Mouse (Mus musculus) heart, embryonic 15.5 days (tissue): Measurements from ENCODE around the gene Fam205c. TPM values are rescaled to one million over a fixed set of nuclear protein-coding genes. Genes with fewer than 3 reads are reported as not detected.

Experiments used
- ATAC-seq: fragments of 200-750 bp; cut with Nextera tagmentation; replicated peaks from 2 replicates; pipeline ENCODE4 v1.8.0; 2017; ENCODE audit warnings: low read depth, moderate TSS enrichment; ENCODE audit not compliant: insufficient number of reproducible peaks, insufficient read depth, low FRiP score
- H3K27ac ChIP-seq: fragments of 300-500 bp; sonication (generic); 2 replicates; pipeline ENCODE4 v1.5.1; 2015; ENCODE audit warnings: mild to moderate bottlenecking, inconsistent platforms
- H3K27me3 ChIP-seq: fragments of 300-500 bp; sonication (generic); 2 replicates; pipeline ENCODE4 v1.6.1; 2015; ENCODE audit warnings: inconsistent platforms
- H3K36me3 ChIP-seq: fragments of 300-500 bp; sonication (generic); 2 replicates; pipeline ENCODE4 v1.6.1; 2015; ENCODE audit warnings: mild to moderate bottlenecking, inconsistent platforms
- H3K4me1 ChIP-seq: fragments of 300-500 bp; sonication (generic); replicated peaks from 2 replicates; pipeline ENCODE4 v1.6.1; 2015; ENCODE audit warnings: inconsistent platforms
- H3K4me2 ChIP-seq: fragments of 300-500 bp; sonication (generic); 2 replicates; pipeline ENCODE4 v1.6.1; 2015; ENCODE audit warnings: inconsistent platforms, mild to moderate bottlenecking, moderate library complexity
- H3K4me3 ChIP-seq: fragments of 300-500 bp; sonication (generic); 2 replicates; pipeline ENCODE4 v1.5.1; 2015; ENCODE audit warnings: mild to moderate bottlenecking, inconsistent platforms
- H3K9ac ChIP-seq: fragments of 300-500 bp; sonication (generic); 2 replicates; pipeline ENCODE4 v1.6.1; 2015; ENCODE audit warnings: mild to moderate bottlenecking, inconsistent platforms
- H3K9me3 ChIP-seq: fragments of 300-500 bp; sonication (generic); replicated peaks from 2 replicates; pipeline ENCODE4 v1.6.1; 2016; ENCODE audit warnings: inconsistent platforms
- WGBS: fragments of 180-500 bp; shearing (Covaris S2); methylation state at CpG from one replicate; pipeline ENCODE4 v1.1.7; 2015; ENCODE audit warnings: mixed read lengths; 5-methylcytosine and 5-hydroxymethylcytosine counted together
- polyA plus RNA-seq: library from polyadenylated mRNA; unstranded; fragments of >200 nt; fragmentation: Nextera tagmentation; extraction: Ambion mirVana; gene quantifications from 2 replicates; pipeline ENCODE4 v1.2.1, GENCODE M21; 2015

Gene Fam205c
- 0.20 and 0.41 TPM in 2 replicates for polyA plus RNA-seq

DNA sequence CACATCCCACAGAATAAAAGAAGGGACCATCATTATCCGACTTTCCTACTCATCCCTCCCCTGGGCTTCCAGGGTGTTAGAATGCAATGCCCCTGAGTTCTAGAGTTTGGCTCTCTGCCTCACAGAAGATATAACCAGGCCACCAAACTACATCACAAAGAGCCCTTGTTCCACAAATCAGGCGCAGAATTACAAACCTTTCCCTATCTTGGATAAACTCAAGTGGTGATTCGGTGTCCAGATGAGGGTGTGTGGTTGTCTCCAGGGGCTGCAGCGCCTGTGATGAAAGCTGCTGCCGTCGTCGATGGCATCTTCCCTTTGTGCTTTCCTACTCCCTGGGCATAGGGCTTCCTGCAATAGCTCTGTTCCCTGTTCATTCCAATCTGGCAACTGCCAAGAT, at the start of gene Fam205c:
TSS of gene Fam205c (minus strand) at position 101 of the 400 bp plus-strand sequence.
- Histone ChIP-seq H3K9me3 (no peaks in the 10 kb centered on the region), H3K9ac (no peak within 1 kb of the TSS), H3K4me2 (no peak within 1 kb of the TSS), H3K27ac (no peak within 1 kb of the TSS), H3K27me3 (no peaks in the 10 kb centered on the region), H3K4me3 (no peak within 1 kb of the TSS), H3K36me3 (no peaks in the 10 kb centered on the region), H3K4me1 (no peaks in the 10 kb centered on the region)
- no peak for ATAC-seq
- 76% methylated on average over 7 of the region's 7 CpGs for WGBS

DNA sequence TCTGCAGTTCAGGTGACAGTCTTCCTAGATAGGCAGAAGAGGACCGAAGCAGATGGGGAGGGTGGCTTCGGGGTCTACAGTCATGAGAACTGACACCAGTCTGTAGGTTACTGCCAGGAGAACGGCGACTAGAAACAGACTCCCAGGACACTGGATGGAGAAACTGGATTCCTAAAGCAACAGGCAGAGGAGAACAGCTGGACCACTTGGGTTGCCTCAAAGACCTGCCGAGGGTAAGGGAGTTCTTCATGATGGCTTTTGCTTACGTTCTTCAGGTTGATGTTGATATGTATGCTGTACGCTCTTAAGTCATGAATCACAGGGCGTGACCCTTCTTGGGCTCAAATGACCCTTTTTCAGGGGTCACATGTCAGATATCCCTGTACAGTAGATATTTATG, 48.4 kb upstream of the Fam205c start:
- peaks cover 3% of the 10 kb centered on the region for H3K4me1 ChIP-seq
- H3K36me3 ChIP-seq: no peaks in the 10 kb centered on the region
- WGBS: 78% methylated on average over 8 of the region's 8 CpGs
- no peaks in the 10 kb centered on the region for H3K9me3 ChIP-seq
- no peak overlapping the region for H3K9ac ChIP-seq
- H3K27me3 ChIP-seq: peaks cover 24% of the 10 kb centered on the region
- no peak overlapping the region for H3K4me3 ChIP-seq
- H3K27ac ChIP-seq: no peak overlapping the region
- no peak overlapping the region for H3K4me2 ChIP-seq
- no peak for ATAC-seq

DNA sequence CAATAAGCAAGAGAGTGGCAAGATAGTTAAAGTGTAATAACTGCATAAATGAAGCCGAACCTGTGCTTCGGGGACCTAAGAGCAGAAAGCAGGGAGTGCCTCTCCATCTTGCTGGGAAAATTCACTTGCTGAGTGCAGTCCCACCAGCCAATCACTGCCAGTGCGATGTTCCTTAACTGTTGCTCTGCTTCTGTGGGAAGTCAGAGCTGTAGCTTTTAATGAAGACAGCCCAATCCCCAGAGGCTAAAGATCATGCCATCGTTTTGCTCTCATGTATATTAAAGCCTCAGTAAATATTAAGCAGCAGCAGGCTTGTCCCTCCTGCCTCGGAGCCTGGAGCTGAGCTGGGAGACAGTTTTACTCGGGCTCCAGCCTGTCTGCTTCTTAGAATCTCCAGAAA, 48.0 kb upstream of the Fam205c start:
- H3K36me3 ChIP-seq: no peaks in the 10 kb centered on the region
- H3K4me1 ChIP-seq: peaks cover 6% of the 10 kb centered on the region
- peaks cover 28% of the 10 kb centered on the region for H3K27me3 ChIP-seq
- H3K4me3 ChIP-seq: no peak overlapping the region
- no peak overlapping the region for H3K27ac ChIP-seq
- WGBS: 66% methylated on average over 6 of the region's 6 CpGs
- H3K9me3 ChIP-seq: no peaks in the 10 kb centered on the region
- no peak for ATAC-seq
- no peak overlapping the region for H3K9ac ChIP-seq
- no peak overlapping the region for H3K4me2 ChIP-seq

DNA sequence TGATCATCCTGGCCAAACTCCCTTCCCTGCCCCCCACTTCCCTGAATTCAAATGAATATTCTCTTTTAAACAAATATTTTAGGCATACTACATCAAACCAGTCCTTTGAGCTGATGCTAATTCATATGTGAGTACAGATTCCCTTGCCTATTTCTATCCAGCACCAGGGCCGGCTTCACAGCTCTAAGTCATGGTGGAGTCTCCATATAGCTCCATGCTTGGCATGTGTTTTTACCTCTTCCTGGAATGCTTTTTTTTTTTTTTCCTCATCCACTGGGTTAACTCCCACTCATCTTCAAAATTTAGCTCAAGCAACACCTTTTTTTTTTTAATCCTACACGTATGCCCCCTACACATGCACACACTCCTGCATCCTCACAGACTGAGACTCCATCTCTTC, 47.5 kb upstream of the Fam205c start:
- H3K27ac ChIP-seq: no peak overlapping the region
- peaks cover 33% of the 10 kb centered on the region for H3K27me3 ChIP-seq
- WGBS: 83% methylated on average over 2 of the region's 2 CpGs
- H3K4me2 ChIP-seq: no peak overlapping the region
- no peak for ATAC-seq
- peaks cover 7% of the 10 kb centered on the region for H3K4me1 ChIP-seq
- no peaks in the 10 kb centered on the region for H3K36me3 ChIP-seq
- H3K9me3 ChIP-seq: no peaks in the 10 kb centered on the region
- H3K4me3 ChIP-seq: no peak overlapping the region
- H3K9ac ChIP-seq: no peak overlapping the region

DNA sequence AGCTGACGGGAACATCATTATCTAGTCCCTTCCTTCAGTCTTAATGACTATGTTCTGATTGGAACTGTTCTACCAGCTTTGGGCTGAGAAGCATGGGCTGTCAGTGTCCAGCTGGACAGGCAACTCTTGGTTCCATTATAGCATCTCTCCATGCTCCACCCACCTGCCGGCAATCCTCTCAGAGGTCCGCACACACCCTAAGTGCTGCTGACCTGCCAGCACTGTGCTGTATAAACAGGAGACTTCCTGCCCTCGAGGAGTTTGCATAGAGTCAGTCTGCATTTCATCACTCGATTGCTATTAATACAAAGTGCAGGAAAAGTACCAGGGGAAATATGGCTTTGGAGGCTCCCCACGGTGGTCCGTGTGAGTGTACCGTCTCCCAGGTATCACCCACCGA, 46.7 kb upstream of the Fam205c start:
- Histone ChIP-seq H3K9ac (no peak overlapping the region), H3K9me3 (no peaks in the 10 kb centered on the region), H3K4me1 (peaks cover 9% of the 10 kb centered on the region), H3K4me3 (no peak overlapping the region), H3K4me2 (no peak overlapping the region), H3K27me3 (peaks cover 38% of the 10 kb centered on the region), H3K36me3 (no peaks in the 10 kb centered on the region), H3K27ac (no peak overlapping the region)
- ATAC-seq: no peak
- WGBS: 71% methylated on average over 9 of the region's 9 CpGs

DNA sequence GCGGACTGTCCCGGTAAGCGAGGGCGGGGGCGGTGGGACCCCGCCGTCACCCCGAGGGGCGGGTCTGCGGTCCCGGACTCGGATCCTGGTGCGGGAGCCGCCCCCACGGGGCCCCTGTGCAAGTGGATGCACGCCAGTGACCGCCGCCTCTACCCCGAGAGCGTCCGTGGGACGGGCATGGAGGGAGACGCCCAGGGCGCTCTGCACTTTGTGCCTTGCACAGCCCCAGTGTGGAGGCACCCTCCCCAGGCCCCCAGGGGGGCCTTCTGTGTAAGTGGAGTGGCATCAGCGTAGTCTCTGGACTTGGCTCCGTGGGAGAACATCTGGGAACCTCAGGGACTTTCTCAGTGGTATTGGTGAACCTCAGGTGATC, 43.4 kb upstream of the Fam205c start:
- peak; percentile 63; the same call in 1 of the 2 replicates for ATAC-seq
- H3K27me3 ChIP-seq: peaks cover 43% of the 10 kb centered on the region
- H3K27ac ChIP-seq: no peak overlapping the region
- H3K4me1 ChIP-seq: peaks cover 9% of the 10 kb centered on the region
- H3K4me3 ChIP-seq: peak overlapping the region; percentile 68
- peak overlapping the region; percentile 94 for H3K4me2 ChIP-seq
- H3K9me3 ChIP-seq: no peaks in the 10 kb centered on the region
- WGBS: 2% methylated on average over 26 of the region's 26 CpGs
- H3K9ac ChIP-seq: peak overlapping the region; percentile 88
- H3K36me3 ChIP-seq: no peaks in the 10 kb centered on the region

DNA sequence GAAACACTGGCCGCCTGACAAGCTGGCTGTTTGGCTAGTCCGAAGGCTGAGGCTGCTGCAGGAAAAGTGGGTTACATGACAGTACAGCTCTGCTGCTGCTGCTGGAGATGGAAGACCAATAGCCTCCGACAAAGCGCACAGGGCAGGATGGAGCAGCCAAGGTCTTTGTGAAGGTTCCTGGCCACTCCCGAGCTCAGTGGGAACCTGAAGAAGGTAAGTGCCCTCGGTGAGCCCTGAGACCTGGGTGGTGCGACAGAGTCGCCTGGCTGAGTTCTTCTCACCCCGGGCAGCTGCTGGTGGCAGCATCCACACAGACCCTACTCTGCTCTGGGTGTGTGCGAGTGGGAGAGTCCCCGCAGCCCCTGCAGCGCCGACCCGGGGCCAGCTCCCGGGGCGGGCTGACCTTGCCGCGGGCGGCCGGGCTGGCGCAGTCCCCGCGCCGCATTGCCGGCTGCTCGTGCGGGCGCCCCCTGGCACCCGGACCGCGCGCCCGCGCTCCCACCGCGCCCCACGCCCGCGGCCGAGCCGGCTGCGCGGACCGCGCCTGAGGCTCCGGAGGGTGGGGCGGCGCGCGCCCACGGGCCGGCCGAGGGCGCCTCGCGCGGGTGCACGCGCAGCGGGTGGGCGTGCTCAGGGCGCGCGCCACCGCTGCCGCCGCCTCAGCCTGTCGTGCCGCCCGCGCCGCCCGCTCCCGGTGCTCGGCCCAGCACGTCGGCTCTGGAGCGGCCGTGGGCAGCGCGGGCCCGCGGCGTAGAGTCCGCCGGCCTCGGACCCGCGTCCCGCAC, 42.8 kb upstream of the Fam205c start, which contains the start of gene Phf24:
TSS of gene Phf24 (plus strand) at position 44 of the 785 bp plus-strand sequence.
- Histone ChIP-seq H3K36me3 (no peaks in the 10 kb centered on the region), H3K9me3 (no peaks in the 10 kb centered on the region), H3K4me1 (peaks cover 9% of the 10 kb centered on the region), H3K27me3 (peaks cover 45% of the 10 kb centered on the region), H3K9ac (peak within 1 kb of the TSS; percentile 88), H3K4me2 (peak within 1 kb of the TSS; percentile 94), H3K4me3 (peak within 1 kb of the TSS; percentile 68), H3K27ac (peak within 1 kb of the TSS; percentile 7; the same call in 1 of the 2 replicates)
- WGBS: under 1% methylated on average over 50 of the region's 90 CpGs
- peak; percentile 75 for ATAC-seq

DNA sequence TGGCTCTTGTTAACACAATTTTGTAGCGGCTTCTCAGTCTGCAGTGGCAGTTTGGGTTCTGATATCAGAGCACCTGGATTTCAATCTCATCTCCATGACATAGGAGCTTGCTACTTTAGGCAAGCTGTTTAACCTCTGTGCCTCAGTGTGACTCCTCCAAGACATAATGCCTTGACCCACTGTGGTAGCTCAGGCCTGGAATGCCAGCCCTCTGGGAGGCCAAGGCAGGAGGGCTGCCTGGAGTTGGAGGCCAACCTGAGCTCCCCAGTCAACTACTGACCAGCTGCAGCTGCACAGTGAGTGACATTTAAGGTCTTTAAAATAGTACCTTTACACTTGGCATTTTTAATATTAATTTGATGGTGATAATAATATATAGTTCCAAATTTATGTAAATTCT, 41.9 kb upstream of the Fam205c start:
- H3K36me3 ChIP-seq: no peaks in the 10 kb centered on the region
- peaks cover 9% of the 10 kb centered on the region for H3K4me1 ChIP-seq
- no peak overlapping the region for H3K9ac ChIP-seq
- no peak overlapping the region for H3K4me2 ChIP-seq
- H3K27me3 ChIP-seq: peaks cover 45% of the 10 kb centered on the region
- ATAC-seq: no peak
- H3K27ac ChIP-seq: no peak overlapping the region
- no peak overlapping the region for H3K4me3 ChIP-seq
- no peaks in the 10 kb centered on the region for H3K9me3 ChIP-seq
- 71% methylated on average over 1 of the region's 1 CpGs for WGBS

DNA sequence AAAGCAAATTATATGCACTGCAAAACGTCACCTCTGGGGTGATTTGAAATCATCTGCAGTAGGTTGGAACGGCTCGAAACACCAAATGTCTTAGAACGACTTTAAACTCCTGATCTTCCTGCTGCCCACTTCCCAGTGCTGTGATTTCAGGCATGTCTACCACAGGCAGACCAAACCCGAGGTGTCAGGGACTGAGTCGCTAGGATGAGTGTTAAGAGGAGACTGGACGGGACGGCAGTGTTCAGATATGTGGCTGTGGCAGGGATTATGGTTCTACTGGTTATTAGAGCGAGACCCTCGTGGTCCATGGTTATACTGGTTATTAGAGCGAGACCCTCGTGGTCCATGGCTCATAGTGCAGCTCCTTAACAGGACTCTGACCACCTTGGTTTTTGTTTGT, 41.3 kb upstream of the Fam205c start:
- H3K4me3 ChIP-seq: no peak overlapping the region
- H3K9me3 ChIP-seq: no peaks in the 10 kb centered on the region
- peaks cover 9% of the 10 kb centered on the region for H3K4me1 ChIP-seq
- no peak overlapping the region for H3K27ac ChIP-seq
- WGBS: 77% methylated on average over 12 of the region's 12 CpGs
- ATAC-seq: no peak
- no peak overlapping the region for H3K4me2 ChIP-seq
- H3K36me3 ChIP-seq: no peaks in the 10 kb centered on the region
- peaks cover 45% of the 10 kb centered on the region for H3K27me3 ChIP-seq
- H3K9ac ChIP-seq: no peak overlapping the region

DNA sequence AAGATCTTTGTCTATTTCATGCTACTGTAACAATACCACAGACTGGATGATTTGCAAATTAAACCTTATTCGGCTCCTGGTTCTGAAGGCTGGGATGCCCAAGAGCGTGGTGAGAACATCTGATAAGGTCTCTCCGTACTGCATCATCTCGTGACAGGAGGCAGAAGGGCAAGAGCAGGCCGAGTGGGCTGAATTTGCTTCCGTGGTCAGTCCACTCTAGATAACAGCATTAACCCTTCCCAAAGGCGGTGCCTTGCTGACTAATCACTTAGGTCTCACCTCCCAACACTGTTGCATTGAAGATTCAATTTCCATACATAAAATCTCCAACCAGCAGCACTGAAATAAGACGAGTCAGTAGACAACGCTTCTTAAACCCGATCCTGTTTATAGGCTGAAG, 39.4 kb upstream of the Fam205c start:
- H3K9ac ChIP-seq: no peak overlapping the region
- H3K4me1 ChIP-seq: peaks cover 9% of the 10 kb centered on the region
- H3K27me3 ChIP-seq: peaks cover 41% of the 10 kb centered on the region
- H3K27ac ChIP-seq: no peak overlapping the region
- no peak for ATAC-seq
- no peaks in the 10 kb centered on the region for H3K36me3 ChIP-seq
- H3K4me2 ChIP-seq: no peak overlapping the region
- 36% methylated on average over 10 of the region's 10 CpGs for WGBS
- no peaks in the 10 kb centered on the region for H3K9me3 ChIP-seq
- H3K4me3 ChIP-seq: no peak overlapping the region

DNA sequence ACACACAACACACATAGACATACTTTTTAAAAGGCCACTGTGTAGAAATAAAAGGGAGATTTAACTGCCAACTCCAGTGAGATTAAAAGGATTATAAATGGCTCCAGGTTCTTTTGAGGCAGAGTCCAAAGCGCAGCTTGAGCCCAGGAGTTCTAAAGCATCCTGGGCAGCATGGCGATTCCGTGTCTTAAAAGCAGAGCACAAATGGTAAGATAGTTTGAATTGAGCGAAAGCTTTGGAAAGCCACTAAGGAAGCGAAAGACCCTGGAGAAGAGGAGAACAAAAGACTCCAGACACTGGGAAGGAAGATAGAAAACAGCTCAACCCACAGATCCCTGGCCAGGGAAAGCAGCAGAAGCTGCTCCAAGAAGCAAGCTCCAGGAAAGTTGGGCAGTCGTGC, 30.9 kb upstream of the Fam205c start:
- no peaks in the 10 kb centered on the region for H3K9me3 ChIP-seq
- no peak overlapping the region for H3K4me3 ChIP-seq
- H3K27me3 ChIP-seq: 0 out of 2 replicates have a peak, but pooled peaks cover 4% of the 10 kb centered on the region
- ATAC-seq: no peak
- no peaks in the 10 kb centered on the region for H3K4me1 ChIP-seq
- no peak overlapping the region for H3K9ac ChIP-seq
- H3K4me2 ChIP-seq: no peak overlapping the region
- H3K27ac ChIP-seq: no peak overlapping the region
- 82% methylated on average over 6 of the region's 6 CpGs for WGBS
- H3K36me3 ChIP-seq: no peaks in the 10 kb centered on the region

DNA sequence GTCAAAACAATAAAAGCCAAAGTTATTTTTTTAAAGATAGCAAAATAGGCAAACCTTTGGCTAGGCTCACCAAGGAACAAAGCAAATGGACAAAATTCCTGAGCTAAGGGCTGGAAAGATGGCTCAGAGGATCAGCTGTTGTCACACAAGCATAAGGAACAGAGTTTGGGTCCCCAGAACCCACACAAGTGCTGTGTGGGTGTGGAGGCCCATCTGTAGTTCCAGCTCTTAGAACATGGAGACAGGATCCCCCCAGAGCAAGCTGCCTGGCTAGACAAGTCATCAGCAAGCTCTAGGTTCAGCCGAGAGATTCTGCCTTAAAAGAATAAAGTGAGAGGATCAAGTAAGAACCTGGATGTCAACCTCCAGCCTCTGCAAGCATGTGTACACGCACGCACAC, 30.5 kb upstream of the Fam205c start:
- Histone ChIP-seq H3K4me3 (no peak overlapping the region), H3K36me3 (no peaks in the 10 kb centered on the region), H3K27me3 (0 out of 2 replicates have a peak, but pooled peaks cover 4% of the 10 kb centered on the region), H3K9ac (no peak overlapping the region), H3K27ac (no peak overlapping the region), H3K9me3 (no peaks in the 10 kb centered on the region), H3K4me1 (no peaks in the 10 kb centered on the region), H3K4me2 (no peak overlapping the region)
- no peak for ATAC-seq
- WGBS: 90% methylated on average over 3 of the region's 3 CpGs
